Mouse (Mus musculus) ES-Bruce4 (cell line): ENCODE measurements around the gene Ankrd52.

ENCODE experiments used
- CTCF ChIP-seq: IDR thresholded peaks from one replicate; pipeline ENCODE4 v1.8.1; 2011; ENCODE audit warnings: low read depth, low read length
- EP300 ChIP-seq: IDR thresholded peaks from 2 replicates; pipeline ENCODE4 v1.6.1; 2011; ENCODE audit warnings: low read depth, low read length; ENCODE audit not compliant: insufficient read depth
- POLR2A ChIP-seq: IDR thresholded peaks from one replicate; pipeline ENCODE4 v1.8.1; 2011; ENCODE audit warnings: low read length; ENCODE audit not compliant: insufficient read depth

- TF ChIP-seq CTCF (no peak), POLR2A (no peak), EP300 (no peak)
These were observed 61.9 kb downstream of the Ankrd52 start for GRCm38 (mm10) chr10:128438675-128439279.
